Mouse (Mus musculus) spleen, postnatal 14 days (tissue): ENCODE results near the gene Gm4981.
"Not testable (repeated sequence)": the region's sequence is repeated elsewhere in the genome, so short reads cannot be mapped to it uniquely, and the experiment has no call there.

Experiments used
- DNase-seq, 2 experiments: peaks; one replicate each; pipeline ENCODE4 v3.0.0; 2021 to 2022; ENCODE audit warnings: low spot score in 2 of 2

The Gm4981 gene

DNA sequence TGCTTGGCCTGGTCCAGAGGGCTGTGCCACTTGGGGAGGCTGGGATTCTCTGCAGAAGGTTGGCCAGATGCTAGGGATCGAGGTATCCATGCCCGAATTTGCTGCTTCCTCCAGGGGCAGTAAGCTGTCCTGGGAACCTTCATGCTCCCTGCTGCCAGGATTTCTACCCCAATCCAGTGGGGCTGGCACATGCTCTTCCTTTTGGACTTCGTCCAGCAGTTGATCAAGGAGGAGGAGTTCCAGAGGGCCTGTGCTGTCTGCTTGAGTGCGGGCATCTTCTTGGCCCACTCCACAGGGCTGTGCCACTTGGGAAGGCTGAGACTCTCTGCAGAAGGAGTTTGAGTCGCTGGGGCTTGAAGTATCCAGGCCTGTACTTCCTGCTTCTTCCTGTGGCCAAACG lies 13.3 kb downstream of the Gm4981 start:
- not testable (repeated sequence) for DNase-seq

GRCm38 (mm10) chr10:58221571-58221970 lies 14.9 kb downstream of the Gm4981 start:
- not testable (repeated sequence) for DNase-seq

DNA sequence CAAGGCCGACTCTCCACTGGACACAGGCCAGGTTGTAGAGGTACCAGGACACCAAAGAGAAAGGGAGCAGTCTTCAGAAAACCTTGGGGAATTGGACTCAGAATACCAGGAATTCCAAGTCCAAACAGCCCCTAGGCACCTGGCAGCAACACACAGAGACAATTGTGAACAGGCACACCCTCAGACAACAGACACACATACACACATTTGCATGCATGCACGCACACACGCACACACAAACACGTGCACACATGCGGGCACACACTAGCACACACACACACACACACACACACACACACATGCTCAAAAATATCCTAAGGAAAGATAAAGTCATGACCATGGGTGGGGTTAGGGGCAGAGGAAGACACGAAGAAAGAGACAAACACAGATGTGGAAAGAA lies 15.8 kb downstream of the Gm4981 start:
- DNase-seq, result no peak

- DNase-seq, result no peak
These were observed 19.1 kb downstream of the Gm4981 start for GRCm38 (mm10) chr10:58217366-58217765.

- DNase-seq, result no peak
These were observed 21.1 kb downstream of the Gm4981 start for GRCm38 (mm10) chr10:58215353-58215752.

- no peak for DNase-seq
These were observed 21.6 kb downstream of the Gm4981 start for GRCm38 (mm10) chr10:58214934-58215333.

DNA sequence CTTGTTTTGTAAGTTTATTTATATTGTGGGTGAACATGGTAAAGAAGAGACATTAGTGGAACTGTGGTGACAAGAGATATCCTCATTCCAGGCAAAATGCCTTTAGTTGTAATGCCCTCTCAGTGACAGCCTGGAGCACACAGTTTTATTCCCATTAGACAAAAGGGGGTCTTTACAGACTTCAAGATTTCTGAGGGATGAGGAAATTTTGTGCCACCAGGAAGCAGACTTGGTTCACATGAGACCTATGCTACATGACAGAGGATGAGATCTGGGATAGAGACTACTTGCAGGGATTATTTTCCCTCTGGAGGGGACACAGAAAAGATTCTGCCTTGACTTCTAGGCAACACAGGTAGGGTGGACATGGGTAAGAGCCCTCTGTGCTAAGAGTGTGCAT lies 22.0 kb downstream of the Gm4981 start:
- no peak for DNase-seq

- DNase-seq, result no peak
These were observed 24.3 kb downstream of the Gm4981 start for GRCm38 (mm10) chr10:58212230-58212629.

- no peak for DNase-seq
These were observed 25.3 kb downstream of the Gm4981 start for GRCm38 (mm10) chr10:58211213-58211612.

GRCm38 (mm10) chr10:58210514-58210913 lies 26.0 kb downstream of the Gm4981 start:
- DNase-seq, result no peak

GRCm38 (mm10) chr10:58209710-58210467 lies 26.6 kb downstream of the Gm4981 start:
- no peak for DNase-seq

DNA sequence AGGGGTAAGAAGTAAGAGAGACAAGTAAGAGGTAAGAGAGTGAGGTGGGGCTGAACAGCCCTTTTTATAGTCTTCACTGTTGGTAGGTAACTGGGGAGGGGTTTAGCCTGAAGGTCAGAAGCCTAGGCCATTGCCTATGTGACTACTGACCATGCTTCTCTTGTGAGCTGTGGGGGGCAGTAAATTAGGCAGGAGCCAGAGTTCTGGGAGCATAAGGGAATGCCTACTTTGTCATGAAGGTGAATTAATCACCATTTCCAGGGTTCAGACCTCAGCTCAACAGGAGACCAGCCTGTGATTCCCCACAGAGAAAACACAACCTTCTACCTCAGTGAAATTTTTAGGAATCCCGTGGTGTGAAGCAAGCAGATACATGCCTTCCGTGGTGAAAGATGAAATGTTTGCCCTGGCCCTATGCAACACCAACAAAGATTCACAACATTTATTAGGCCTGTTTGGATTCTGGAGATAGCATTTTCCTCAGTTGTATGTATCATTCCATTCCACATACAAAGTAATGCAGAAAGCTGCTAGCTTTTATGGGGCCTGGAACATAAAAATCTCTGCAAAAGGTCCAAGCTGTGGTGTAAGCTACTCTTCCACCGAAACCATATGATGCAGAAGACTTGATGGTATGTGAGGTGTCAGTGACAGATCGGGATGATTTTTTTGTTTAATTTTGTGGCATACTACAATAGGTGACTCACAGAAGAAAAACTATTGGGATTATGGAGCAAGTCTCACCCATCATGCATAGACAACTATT lies 29.7 kb downstream of the Gm4981 start:
- no peak for DNase-seq

DNA sequence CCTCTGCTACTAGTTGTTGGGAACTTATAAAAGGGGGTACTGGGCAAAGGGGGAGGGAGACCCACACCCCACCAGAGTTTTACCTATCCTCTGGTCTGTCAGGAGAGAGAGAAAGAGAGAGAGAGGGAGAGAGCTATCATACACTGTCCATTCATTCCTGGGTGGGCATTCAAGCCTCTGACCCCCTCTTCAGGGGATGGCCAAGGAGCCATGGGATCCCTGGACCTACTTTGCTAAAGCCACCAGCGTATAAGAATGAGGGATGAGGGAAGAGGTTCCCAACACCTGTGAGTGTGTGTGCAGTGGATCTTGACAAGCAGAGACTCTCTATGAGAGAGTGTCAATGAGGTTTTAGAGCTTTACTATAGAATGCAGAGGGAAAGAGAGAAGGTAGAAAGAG lies 30.5 kb downstream of the Gm4981 start:
- no peak for DNase-seq
